Mouse (Mus musculus) MEL (cell line): ENCODE data around the gene Fbxo9.
A peak's percentile ranks its signal among the peaks of the same experiment; 100 is the strongest.

Source experiments
- CTCF ChIP-seq, 3 experiments: IDR thresholded peaks in 2 of 3; conservative IDR thresholded peaks in 1 of 3; 2 replicates each; pipeline ENCODE4 v1.5.1; 2011 to 2012; ENCODE audit warnings: low read length in 3 of 3, low read depth in 2 of 3, mild to moderate bottlenecking in 2 of 3, improper control_type of control experiment in 1 of 3, inconsistent platforms in 1 of 3, mixed read lengths in 1 of 3, moderate library complexity in 1 of 3; ENCODE audit not compliant: control insufficient read depth in 1 of 3, insufficient read depth in 1 of 3, poor library complexity in 1 of 3, severe bottlenecking in 1 of 3
- E2F4 ChIP-seq: IDR thresholded peaks from 2 replicates; pipeline ENCODE4 v1.6.1; 2011; ENCODE audit warnings: low read depth, low read length, improper control_type of control experiment, borderline replicate concordance
- ELF1 ChIP-seq: IDR thresholded peaks from 2 replicates; pipeline ENCODE4 v1.6.1; 2014; ENCODE audit warnings: low read depth, mild to moderate bottlenecking, inconsistent platforms, low read length, improper control_type of control experiment, moderate library complexity
- GATA1 ChIP-seq: IDR thresholded peaks from 2 replicates; pipeline ENCODE4 v1.6.1; 2011; ENCODE audit warnings: low read depth, low read length, improper control_type of control experiment
- POLR2A ChIP-seq, 2 experiments: IDR thresholded peaks; 2 replicates each; pipeline ENCODE4 v1.6.1; 2011 to 2012; ENCODE audit warnings: low read length in 2 of 2, mild to moderate bottlenecking in 2 of 2, control low read depth in 1 of 2, improper control_type of control experiment in 1 of 2, low read depth in 1 of 2, moderate library complexity in 1 of 2; ENCODE audit not compliant: control insufficient read depth in 1 of 2, insufficient read depth in 1 of 2, poor library complexity in 1 of 2
- POLR2AphosphoS2 ChIP-seq: IDR thresholded peaks from 2 replicates; pipeline ENCODE4 v1.6.1; 2011; ENCODE audit warnings: low read length, improper control_type of control experiment
- POLR2AphosphoS5 ChIP-seq: IDR thresholded peaks from 2 replicates; pipeline ENCODE4 v1.6.1; 2012; ENCODE audit warnings: low read depth, borderline replicate concordance, mild to moderate bottlenecking, inconsistent platforms, low read length, moderate library complexity, mixed read lengths
- TAL1 ChIP-seq: IDR thresholded peaks from 2 replicates; pipeline ENCODE4 v1.6.1; 2012; ENCODE audit warnings: mild to moderate bottlenecking, inconsistent platforms, low read length, moderate library complexity, mixed read lengths
- TCF12 ChIP-seq: IDR thresholded peaks from 2 replicates; pipeline ENCODE4 v1.6.1; 2014; ENCODE audit warnings: low read depth, mild to moderate bottlenecking, inconsistent platforms, low read length, improper control_type of control experiment, moderate library complexity

- TF ChIP-seq ELF1 (no peak), POLR2AphosphoS5 (no peak), E2F4 (no peak), TCF12 (peak; percentile 75), CTCF (IDR thresholded peaks at IDR 0.05 in 2 of 3, conservative IDR thresholded peaks at IDR 0.05 in 1 of 3; ENCODE audit: control insufficient read depth in 1 of 3, insufficient read depth in 1 of 3, low read depth in 2 of 3, low read length in 3 of 3, poor library complexity in 1 of 3, severe bottlenecking in 1 of 3) (no peak), GATA1 (peak; percentile 69), POLR2AphosphoS2 (no peak), POLR2A (IDR thresholded peaks at IDR 0.05; ENCODE audit: control insufficient read depth in 1 of 2, insufficient read depth in 1 of 2, low read depth in 1 of 2, low read length in 2 of 2, poor library complexity in 1 of 2) (no peak), TAL1 (peak; percentile 62)
These were observed 8.8 kb upstream of the Fbxo9 start for GRCm38 (mm10) chr9:78117690-78118089.
